Mouse (Mus musculus) myocyte (in vitro differentiated cells): ENCODE data around the gene Pate3.

Experiments used
- CEBPB ChIP-seq: IDR thresholded peaks from 2 replicates; pipeline ENCODE4 v1.6.1; 2011; ENCODE audit warnings: mild to moderate bottlenecking, moderate library complexity; ENCODE audit not compliant: poor library complexity, insufficient read depth, severe bottlenecking
- E2F4 ChIP-seq: IDR thresholded peaks from one replicate; pipeline ENCODE4 v1.6.1; 2011; ENCODE audit warnings: mild to moderate bottlenecking, control low read depth, moderate library complexity; ENCODE audit not compliant: insufficient read depth
- MAX ChIP-seq: IDR thresholded peaks from one replicate; pipeline ENCODE4 v1.6.1; 2011; ENCODE audit warnings: low read depth, mild to moderate bottlenecking, control low read depth
- MYOD1 ChIP-seq, 3 experiments: IDR thresholded peaks; one replicate each; pipeline ENCODE4 v1.6.1; 2011; ENCODE audit warnings: control low read depth in 2 of 3, low read depth in 2 of 3, mild to moderate bottlenecking in 2 of 3, moderate library complexity in 1 of 3; ENCODE audit not compliant: insufficient read length in 2 of 3, control insufficient read depth in 1 of 3
- MYOG ChIP-seq, 3 experiments: IDR thresholded peaks; one replicate each; pipeline ENCODE4 v1.6.1; 2011; ENCODE audit warnings: control low read depth in 2 of 3, low read depth in 2 of 3, mild to moderate bottlenecking in 2 of 3; ENCODE audit not compliant: insufficient read length in 2 of 3, control insufficient read depth in 1 of 3, insufficient read depth in 1 of 3
- POLR2A ChIP-seq: IDR thresholded peaks from one replicate; pipeline ENCODE4 v1.6.1; 2011; ENCODE audit warnings: low read depth, mild to moderate bottlenecking, control low read depth, moderate library complexity; ENCODE audit not compliant: insufficient read length
- POLR2AphosphoS2 ChIP-seq: IDR thresholded peaks from one replicate; pipeline ENCODE4 v1.6.1; 2011; ENCODE audit warnings: low read depth, control low read depth; ENCODE audit not compliant: insufficient read length
- REST ChIP-seq: IDR thresholded peaks from one replicate; pipeline ENCODE4 v1.6.1; 2011; ENCODE audit warnings: mild to moderate bottlenecking, control low read depth, moderate library complexity; ENCODE audit not compliant: insufficient read depth, insufficient read length
- SRF ChIP-seq: IDR thresholded peaks from one replicate; pipeline ENCODE4 v1.6.1; 2011; ENCODE audit warnings: low read depth; ENCODE audit not compliant: control insufficient read depth, insufficient read length
- TCF12 ChIP-seq: IDR thresholded peaks from one replicate; pipeline ENCODE4 v1.6.1; 2011; ENCODE audit warnings: mild to moderate bottlenecking, control low read depth; ENCODE audit not compliant: poor library complexity, insufficient read depth, severe bottlenecking
- TCF3 ChIP-seq: IDR thresholded peaks from one replicate; pipeline ENCODE4 v1.6.1; 2011; ENCODE audit warnings: low read depth, control low read depth; ENCODE audit not compliant: insufficient read length
- USF1 ChIP-seq: IDR thresholded peaks from one replicate; pipeline ENCODE4 v1.6.1; 2011; ENCODE audit warnings: low read depth, mild to moderate bottlenecking, control low read depth, moderate library complexity

GRCm38 (mm10) chr9:35648102-35648501 is at the start of gene Pate3:
- no peak for TF ChIP-seq MYOG (IDR thresholded peaks at IDR 0.05; ENCODE audit: control insufficient read depth in 1 of 3, insufficient read depth in 1 of 3, insufficient read length in 2 of 3, low read depth in 2 of 3)
- no peak for TF ChIP-seq POLR2A
- TF ChIP-seq MAX: no peak
- TF ChIP-seq USF1: no peak
- TF ChIP-seq TCF12: no peak
- TF ChIP-seq E2F4: no peak
- TF ChIP-seq TCF3: no peak
- TF ChIP-seq REST: no peak
- TF ChIP-seq POLR2AphosphoS2: no peak
- TF ChIP-seq MYOD1 (IDR thresholded peaks at IDR 0.05; ENCODE audit: control insufficient read depth in 1 of 3, insufficient read length in 2 of 3, low read depth in 2 of 3): no peak
- TF ChIP-seq CEBPB: no peak
- TF ChIP-seq SRF: no peak
